Mouse (Mus musculus) thymus, adult 2 months (tissue): ENCODE measurements around the gene Vmn1r231.

ENCODE experiments used
- CTCF ChIP-seq: fragments of 200-500 bp; IDR thresholded peaks from 2 replicates; pipeline ENCODE4 v1.5.1; 2012; ENCODE audit warnings: mild to moderate bottlenecking, control low read depth, low read length, moderate library complexity, borderline replicate concordance; ENCODE audit not compliant: control insufficient read depth, poor library complexity, insufficient read depth; ENCODE audit errors: extremely low read depth
- POLR2A ChIP-seq: fragments of 200-500 bp; IDR thresholded peaks from 2 replicates; pipeline ENCODE4 v1.6.1; 2012; ENCODE audit warnings: mild to moderate bottlenecking, low read length, control low read depth, moderate library complexity; ENCODE audit not compliant: control insufficient read depth, poor library complexity, insufficient read depth; ENCODE audit errors: extremely low read depth

DNA sequence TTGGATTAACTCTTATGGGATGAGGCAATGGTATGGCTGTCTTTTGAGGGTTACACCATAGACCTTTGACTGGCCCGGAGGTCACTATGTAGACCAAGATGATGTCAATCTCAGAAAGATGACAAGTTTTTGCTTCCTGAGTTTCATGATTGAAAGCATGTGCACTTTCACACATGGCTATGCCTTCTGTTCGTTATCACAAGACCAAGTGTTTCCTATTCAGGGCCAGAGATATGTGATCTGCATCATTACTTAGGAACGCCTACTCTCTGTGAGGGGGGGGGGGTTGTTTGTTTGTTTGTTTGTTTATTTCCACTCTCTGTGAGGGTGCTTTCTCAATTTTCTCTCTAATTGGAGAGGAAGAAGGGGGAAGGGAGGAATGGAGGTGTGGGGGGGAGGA is 39.3 kb upstream of the Vmn1r231 start:
- no peak for TF ChIP-seq POLR2A
- no peak for TF ChIP-seq CTCF
